Mouse (Mus musculus) embryonic facial prominence, embryonic 11.5 days (tissue): ENCODE measurements around the gene Ptpn22. TPM values are rescaled to one million over a fixed set of nuclear protein-coding genes. Genes with fewer than 3 reads are reported as not detected.
A peak's percentile ranks its signal among the peaks of the same experiment; 100 is the strongest.

Experiments used
- ATAC-seq: fragments of 200-750 bp; cut with Nextera tagmentation; replicated peaks from 2 replicates; pipeline ENCODE4 v1.8.0; 2017; ENCODE audit warnings: low read depth; ENCODE audit not compliant: insufficient number of reproducible peaks, low FRiP score, low TSS enrichment
- DNase-seq: peaks from one replicate; pipeline ENCODE4 v3.0.0-alpha.2; 2015; ENCODE audit warnings: low spot score
- H3K27ac ChIP-seq: fragments of 300-500 bp; sonication (generic); replicated peaks from 2 replicates; pipeline ENCODE4 v1.5.1; 2014; ENCODE audit warnings: mild to moderate bottlenecking, low read depth, low read length, control low read depth
- H3K27me3 ChIP-seq: fragments of 300-500 bp; sonication (generic); 2 replicates; pipeline ENCODE4 v1.6.1; 2014; ENCODE audit warnings: mild to moderate bottlenecking, low read length, moderate library complexity, mixed read lengths; ENCODE audit not compliant: control insufficient read depth, insufficient read depth
- H3K36me3 ChIP-seq: fragments of 300-500 bp; sonication (generic); replicated peaks from 2 replicates; pipeline ENCODE4 v1.6.1; 2014; ENCODE audit warnings: low read depth, mild to moderate bottlenecking, low read length, moderate library complexity, mixed read lengths; ENCODE audit not compliant: control insufficient read depth, insufficient read depth
- H3K4me1 ChIP-seq: fragments of 300-500 bp; sonication (generic); 2 replicates; pipeline ENCODE4 v1.6.1; 2014; ENCODE audit warnings: low read length, mixed read lengths; ENCODE audit not compliant: control insufficient read depth, insufficient read depth
- H3K4me2 ChIP-seq: fragments of 300-500 bp; sonication (generic); 2 replicates; pipeline ENCODE4 v1.6.1; 2014; ENCODE audit warnings: low read depth, mild to moderate bottlenecking, control low read depth, low read length, moderate library complexity
- H3K4me3 ChIP-seq: fragments of 300-500 bp; sonication (generic); 2 replicates; pipeline ENCODE4 v1.5.1; 2014; ENCODE audit warnings: low read depth, low read length, control low read depth
- H3K9ac ChIP-seq: fragments of 300-500 bp; sonication (generic); replicated peaks from 2 replicates; pipeline ENCODE4 v1.6.1; 2014; ENCODE audit warnings: mild to moderate bottlenecking, control low read depth, low read length
- H3K9me3 ChIP-seq: fragments of 300-500 bp; sonication (generic); replicated peaks from 2 replicates; pipeline ENCODE4 v1.6.1; 2016; ENCODE audit warnings: mild to moderate bottlenecking, low read length, inconsistent platforms, mixed read lengths; ENCODE audit not compliant: control insufficient read depth
- WGBS: fragments of 180-500 bp; shearing (Covaris S2); extraction: QIAGEN DNeasy Blood & Tissue Kit; methylation state at CpG from one replicate; pipeline ENCODE4 v1.1.7; 2014; 5-methylcytosine and 5-hydroxymethylcytosine counted together
- polyA plus RNA-seq: library from polyadenylated mRNA; unstranded; fragments of >200 nt; fragmentation: Nextera tagmentation; extraction: Ambion mirVana; gene quantifications from 2 replicates; pipeline ENCODE4 v1.2.1, GENCODE M21; 2014

Ptpn22 gene
- polyA plus RNA-seq, 1 experiment from 2014 or later, result 0.43 TPM

GRCm38 (mm10) chr3:103851481-103851880 lies 8.1 kb upstream of the Ptpn22 start:
- no peaks in the 10 kb centered on the region for H3K9me3 ChIP-seq
- no peaks in the 10 kb centered on the region for H3K27me3 ChIP-seq
- no peaks in the 10 kb centered on the region for H3K4me1 ChIP-seq
- H3K27ac ChIP-seq, result no peak overlapping the region
- H3K36me3 ChIP-seq, result no peaks in the 10 kb centered on the region
- no peak overlapping the region for H3K4me3 ChIP-seq
- H3K4me2 ChIP-seq, result no peak overlapping the region
- DNase-seq, result no peak
- no peak overlapping the region for H3K9ac ChIP-seq
- ATAC-seq, result no peak
- 88% methylated on average over 6 of the region's 6 CpGs for WGBS

GRCm38 (mm10) chr3:103851882-103852281 lies 7.7 kb upstream of the Ptpn22 start:
- Histone ChIP-seq H3K4me2 (no peak overlapping the region), H3K36me3 (no peaks in the 10 kb centered on the region), H3K9ac (no peak overlapping the region), H3K27me3 (no peaks in the 10 kb centered on the region), H3K9me3 (no peaks in the 10 kb centered on the region), H3K4me1 (no peaks in the 10 kb centered on the region), H3K27ac (no peak overlapping the region), H3K4me3 (no peak overlapping the region)
- no peak for ATAC-seq
- WGBS, result 88% methylated on average over 8 of the region's 8 CpGs
- DNase-seq, result no peak

GRCm38 (mm10) chr3:103852565-103853299 lies 6.9 kb upstream of the Ptpn22 start:
- H3K27ac ChIP-seq, result no peak overlapping the region
- DNase-seq, result peak; percentile 30
- WGBS, result 71% methylated on average over 3 of the region's 3 CpGs
- no peaks in the 10 kb centered on the region for H3K27me3 ChIP-seq
- H3K9ac ChIP-seq, result no peak overlapping the region
- no peaks in the 10 kb centered on the region for H3K36me3 ChIP-seq
- no peak overlapping the region for H3K4me3 ChIP-seq
- ATAC-seq, result no peak
- H3K4me1 ChIP-seq, result no peaks in the 10 kb centered on the region
- H3K4me2 ChIP-seq, result no peak overlapping the region
- H3K9me3 ChIP-seq, result no peaks in the 10 kb centered on the region

- Histone ChIP-seq H3K27ac (no peak overlapping the region), H3K9ac (no peak overlapping the region), H3K27me3 (no peaks in the 10 kb centered on the region), H3K4me2 (no peak overlapping the region), H3K9me3 (no peaks in the 10 kb centered on the region), H3K36me3 (no peaks in the 10 kb centered on the region), H3K4me1 (no peaks in the 10 kb centered on the region), H3K4me3 (no peak overlapping the region)
- 61% methylated on average over 8 of the region's 8 CpGs for WGBS
- DNase-seq, result no peak
- ATAC-seq, result no peak
These were observed 5.8 kb upstream of the Ptpn22 start for GRCm38 (mm10) chr3:103853804-103854203.

- H3K9ac ChIP-seq, result no peak overlapping the region
- WGBS, result 88% methylated on average over 7 of the region's 7 CpGs
- no peak overlapping the region for H3K4me2 ChIP-seq
- no peaks in the 10 kb centered on the region for H3K36me3 ChIP-seq
- no peak overlapping the region for H3K4me3 ChIP-seq
- no peak for ATAC-seq
- H3K4me1 ChIP-seq, result no peaks in the 10 kb centered on the region
- H3K27ac ChIP-seq, result no peak overlapping the region
- DNase-seq, result no peak
- H3K9me3 ChIP-seq, result no peaks in the 10 kb centered on the region
- H3K27me3 ChIP-seq, result no peaks in the 10 kb centered on the region
These were observed 2.4 kb upstream of the Ptpn22 start for GRCm38 (mm10) chr3:103857036-103857805.

GRCm38 (mm10) chr3:103857977-103858563 lies 1.5 kb upstream of the Ptpn22 start:
- no peak overlapping the region for H3K4me2 ChIP-seq
- no peak overlapping the region for H3K9ac ChIP-seq
- no peaks in the 10 kb centered on the region for H3K27me3 ChIP-seq
- WGBS, result 93% methylated on average over 6 of the region's 6 CpGs
- no peak for ATAC-seq
- H3K4me1 ChIP-seq, result no peaks in the 10 kb centered on the region
- DNase-seq, result no peak
- H3K4me3 ChIP-seq, result no peak overlapping the region
- no peaks in the 10 kb centered on the region for H3K9me3 ChIP-seq
- H3K36me3 ChIP-seq, result no peaks in the 10 kb centered on the region
- H3K27ac ChIP-seq, result no peak overlapping the region

- Histone ChIP-seq H3K27ac (no peak overlapping the region), H3K9me3 (no peaks in the 10 kb centered on the region), H3K4me2 (no peak overlapping the region), H3K36me3 (no peaks in the 10 kb centered on the region), H3K27me3 (no peaks in the 10 kb centered on the region), H3K4me1 (no peaks in the 10 kb centered on the region), H3K4me3 (no peak overlapping the region), H3K9ac (no peak overlapping the region)
- DNase-seq (no peak), ATAC-seq (no peak)
- 69% methylated on average over 6 of the region's 6 CpGs for WGBS
These were observed 326 bp downstream of the Ptpn22 start for GRCm38 (mm10) chr3:103859851-103860391.
